Mouse (Mus musculus) small intestine, adult 2 months (tissue): ENCODE results near the gene Vwa7. TPM values are rescaled to one million over a fixed set of nuclear protein-coding genes. Genes with fewer than 3 reads are reported as not detected.

ENCODE experiments used
- H3K27ac ChIP-seq: fragments of 200-500 bp; 2 replicates; pipeline ENCODE4 v1.5.1; 2012; ENCODE audit warnings: low read depth, low read length, control low read depth, inconsistent platforms; ENCODE audit not compliant: insufficient read depth
- H3K27me3 ChIP-seq: fragments of 200-500 bp; 2 replicates; pipeline ENCODE4 v1.6.1; 2012; ENCODE audit warnings: mild to moderate bottlenecking, moderate library complexity, low read length, inconsistent platforms; ENCODE audit not compliant: control insufficient read depth, insufficient read depth
- H3K36me3 ChIP-seq: fragments of 200-500 bp; 2 replicates; pipeline ENCODE4 v1.6.1; 2012; ENCODE audit warnings: mild to moderate bottlenecking, low read length, control low read depth, inconsistent platforms; ENCODE audit not compliant: control insufficient read depth, insufficient read depth
- H3K4me1 ChIP-seq: fragments of 200-500 bp; 2 replicates; pipeline ENCODE4 v1.6.1; 2012; ENCODE audit warnings: low read length, inconsistent platforms, mixed read lengths; ENCODE audit not compliant: control insufficient read depth, insufficient read depth, insufficient read length
- H3K4me3 ChIP-seq: fragments of 200-500 bp; 2 replicates; pipeline ENCODE4 v1.5.1; 2012; ENCODE audit warnings: low read depth, mild to moderate bottlenecking, control low read depth, inconsistent platforms, low read length, moderate library complexity
- CTCF ChIP-seq: fragments of 200-500 bp; IDR thresholded peaks from 2 replicates; pipeline ENCODE4 v1.5.1; 2012; ENCODE audit warnings: low read depth, mild to moderate bottlenecking, control low read depth, inconsistent platforms, low read length, moderate library complexity, mixed read lengths; ENCODE audit not compliant: insufficient replicate concordance, insufficient read length; ENCODE audit errors: extremely low read depth
- POLR2A ChIP-seq: fragments of 200-500 bp; IDR thresholded peaks from 2 replicates; pipeline ENCODE4 v1.6.1; 2012; ENCODE audit warnings: low read depth, mild to moderate bottlenecking, control low read depth, inconsistent platforms, low read length, moderate library complexity
- WGBS: fragments of 180-500 bp; shearing (Covaris S2); methylation state at CpG from one replicate; pipeline ENCODE4 v1.1.7; 2018; 5-methylcytosine and 5-hydroxymethylcytosine counted together
- polyA plus RNA-seq: library from polyadenylated mRNA; depleted of rRNA; stranded (reverse); fragments of >200 nt; gene quantifications from 2 replicates; pipeline ENCODE4 v1.2.3, GENCODE M21; 2012

Gene Vwa7
- polyA plus RNA-seq, 1 experiment = 0.82 TPM

DNA sequence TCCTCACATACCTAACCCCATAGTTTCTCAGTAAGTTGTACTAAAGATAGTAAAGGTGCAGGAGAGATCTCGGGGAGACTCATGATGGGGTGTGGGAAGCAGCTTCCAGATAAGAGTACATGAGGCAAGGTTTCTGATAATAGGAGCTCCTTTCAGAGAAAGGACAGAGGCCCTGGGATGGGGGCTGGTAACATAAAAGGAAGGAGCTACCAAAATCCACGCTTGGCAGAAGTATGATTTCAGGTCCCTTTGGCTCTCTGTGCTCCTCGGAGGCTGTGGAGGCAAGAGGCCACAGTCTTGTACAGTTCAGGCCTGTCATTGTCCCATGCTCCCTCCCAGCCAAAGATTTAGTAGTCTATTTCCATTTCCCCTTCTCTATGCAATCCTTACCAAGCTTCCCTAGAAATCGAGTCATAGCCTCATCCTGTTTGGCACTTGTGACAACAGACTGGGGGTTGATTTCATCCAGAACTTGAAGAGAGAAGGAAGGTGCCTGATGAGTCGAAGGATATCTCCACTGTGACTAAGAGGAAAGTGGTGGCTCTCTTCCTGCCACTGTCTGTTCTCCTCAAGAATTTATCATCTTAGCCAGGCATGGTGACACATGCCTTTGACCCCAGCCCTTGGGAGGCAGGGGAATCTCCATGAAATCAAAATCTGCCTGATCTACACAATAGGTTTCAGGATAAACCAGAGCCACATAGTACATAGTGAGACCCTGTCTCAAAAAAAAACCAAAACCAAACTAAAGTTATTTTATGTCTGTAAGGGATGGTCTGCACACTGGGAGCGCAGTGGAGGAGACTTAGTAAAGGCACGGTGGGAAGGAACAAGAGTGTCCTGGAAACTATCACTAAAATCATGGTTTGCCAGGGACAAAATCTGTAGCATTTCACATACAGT is 28.8 kb downstream of the Vwa7 start:
- Histone ChIP-seq H3K4me1 (peaks cover 21% of the 10 kb centered on the region), H3K27ac (peak overlapping the region; percentile 7; the same call in 1 of the 2 replicates), H3K36me3 (no peaks in the 10 kb centered on the region), H3K4me3 (no peak overlapping the region), H3K27me3 (no peaks in the 10 kb centered on the region)
- no peak for TF ChIP-seq CTCF
- TF ChIP-seq POLR2A = no peak
- 61% methylated on average over 7 of the region's 7 CpGs for WGBS

DNA sequence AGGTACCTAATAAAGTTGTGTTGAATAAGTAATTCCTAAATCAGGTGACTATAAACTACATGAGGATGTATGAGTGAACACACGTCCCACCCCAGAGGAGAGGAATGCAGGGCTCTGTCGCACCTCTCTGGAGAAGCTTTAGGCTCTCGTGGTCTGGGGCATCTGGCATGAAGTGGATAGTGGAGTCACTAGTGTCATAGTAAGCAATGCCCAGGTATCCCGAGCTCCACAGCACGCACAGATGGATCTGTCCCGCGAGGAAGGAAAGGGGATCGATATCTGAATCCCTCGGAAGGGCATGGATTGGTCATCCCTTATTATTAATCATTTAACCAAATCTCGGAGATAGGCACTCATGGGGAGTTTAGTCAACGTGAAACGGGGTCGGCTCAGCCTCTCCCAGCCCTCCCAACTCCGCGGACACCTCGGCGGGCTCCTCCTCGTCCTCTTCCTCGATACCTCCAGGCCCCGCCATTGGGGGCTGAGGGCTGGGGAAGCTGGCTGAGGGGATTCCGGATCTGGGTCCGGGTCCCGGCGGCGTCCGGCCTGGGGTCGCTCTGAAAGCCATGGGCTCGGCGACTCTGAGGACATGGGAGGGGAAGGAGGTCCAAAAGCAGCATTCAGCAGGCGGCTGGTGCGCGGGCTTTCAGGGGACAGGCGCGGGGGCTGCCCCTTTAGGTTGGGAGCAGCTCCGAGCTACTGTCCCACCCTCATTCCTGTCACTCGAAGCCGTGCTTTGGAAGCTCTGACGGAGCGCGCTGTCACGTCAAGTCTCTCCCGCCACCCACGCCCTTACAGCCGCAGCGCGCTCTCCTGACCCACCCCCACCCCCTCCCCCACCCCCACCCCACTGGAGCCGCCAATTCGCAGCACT is 29.7 kb downstream of the Vwa7 start:
- 4% methylated on average over 48 of the region's 48 CpGs for WGBS
- Histone ChIP-seq H3K4me1 (peaks cover 21% of the 10 kb centered on the region), H3K36me3 (no peaks in the 10 kb centered on the region), H3K27ac (peak overlapping the region; percentile 26; the same call in 1 of the 2 replicates), H3K27me3 (no peaks in the 10 kb centered on the region), H3K4me3 (peak overlapping the region; percentile 65)
- TF ChIP-seq CTCF (no peak), POLR2A (peak; percentile 51; the same call in 1 of the 2 replicates)

DNA sequence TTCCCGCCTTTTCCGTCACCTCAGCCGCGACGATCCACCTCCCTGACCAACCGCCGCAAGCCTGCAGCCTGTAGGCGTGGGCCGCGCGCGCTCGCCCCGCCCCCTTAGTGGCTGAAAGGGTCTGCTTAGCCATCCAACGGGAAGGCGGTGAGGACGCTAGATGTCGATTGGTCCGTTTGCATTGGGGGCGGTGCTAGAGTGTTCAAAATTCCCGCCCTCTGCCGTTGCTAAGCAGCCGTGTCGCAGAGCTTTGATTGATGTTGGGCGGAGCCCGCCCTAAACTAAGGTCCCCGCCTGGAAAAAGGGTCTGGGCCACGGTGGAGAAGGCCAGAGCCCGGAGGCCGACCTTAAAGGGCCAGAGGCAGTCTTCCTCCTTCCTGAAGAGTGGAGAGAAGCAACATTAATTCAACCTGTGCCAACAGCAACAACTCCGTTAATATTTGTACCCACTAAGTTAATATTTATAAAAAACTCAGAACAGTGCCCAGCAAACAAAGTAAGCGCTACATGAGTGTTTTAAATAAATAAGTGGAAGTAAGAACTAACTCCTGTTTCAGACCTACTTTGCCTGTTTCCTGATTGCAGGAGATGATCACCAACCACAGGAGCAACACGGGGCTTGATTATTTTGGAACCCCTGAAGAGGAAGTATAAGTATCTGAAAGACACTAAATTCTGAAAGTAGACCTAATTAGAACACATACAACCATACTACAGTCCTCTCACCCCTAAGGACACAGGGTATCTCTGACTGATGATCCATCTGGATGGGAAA is 30.5 kb downstream of the Vwa7 start, which contains the start of gene Msh5:
Msh5 (minus strand) TSS at position 65 of the 775 bp plus-strand sequence.
- no peak; the same call in 1 of the 2 replicates for TF ChIP-seq POLR2A
- no peak for TF ChIP-seq CTCF
- H3K4me1 ChIP-seq = peaks cover 22% of the 10 kb centered on the region
- under 1% methylated on average over 33 of the region's 33 CpGs for WGBS
- peak within 1 kb of the TSS; percentile 65 for H3K4me3 ChIP-seq
- no peaks in the 10 kb centered on the region for H3K27me3 ChIP-seq
- peak within 1 kb of the TSS; percentile 97 for H3K27ac ChIP-seq
- H3K36me3 ChIP-seq = no peaks in the 10 kb centered on the region

DNA sequence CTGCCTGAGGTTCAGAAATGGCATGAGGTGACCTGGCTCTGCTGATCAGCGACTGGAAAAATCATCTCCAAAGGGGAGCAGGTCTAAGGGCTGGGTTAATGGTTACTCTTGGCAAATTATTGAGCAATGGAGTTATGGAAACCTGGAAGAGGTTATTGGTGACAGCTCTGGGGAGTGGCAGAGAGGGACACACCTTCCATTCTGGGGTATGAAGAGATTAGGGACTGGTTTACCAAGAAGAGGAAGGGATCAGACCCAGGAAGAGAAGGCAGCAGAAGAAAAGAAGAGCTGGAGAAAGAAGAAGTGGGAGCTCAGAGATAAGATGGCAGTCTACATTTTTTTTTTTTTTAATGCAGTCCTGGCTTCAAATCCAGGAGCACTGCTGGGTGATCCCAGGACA is 31.3 kb downstream of the Vwa7 start:
- peaks cover 29% of the 10 kb centered on the region for H3K4me1 ChIP-seq

DNA sequence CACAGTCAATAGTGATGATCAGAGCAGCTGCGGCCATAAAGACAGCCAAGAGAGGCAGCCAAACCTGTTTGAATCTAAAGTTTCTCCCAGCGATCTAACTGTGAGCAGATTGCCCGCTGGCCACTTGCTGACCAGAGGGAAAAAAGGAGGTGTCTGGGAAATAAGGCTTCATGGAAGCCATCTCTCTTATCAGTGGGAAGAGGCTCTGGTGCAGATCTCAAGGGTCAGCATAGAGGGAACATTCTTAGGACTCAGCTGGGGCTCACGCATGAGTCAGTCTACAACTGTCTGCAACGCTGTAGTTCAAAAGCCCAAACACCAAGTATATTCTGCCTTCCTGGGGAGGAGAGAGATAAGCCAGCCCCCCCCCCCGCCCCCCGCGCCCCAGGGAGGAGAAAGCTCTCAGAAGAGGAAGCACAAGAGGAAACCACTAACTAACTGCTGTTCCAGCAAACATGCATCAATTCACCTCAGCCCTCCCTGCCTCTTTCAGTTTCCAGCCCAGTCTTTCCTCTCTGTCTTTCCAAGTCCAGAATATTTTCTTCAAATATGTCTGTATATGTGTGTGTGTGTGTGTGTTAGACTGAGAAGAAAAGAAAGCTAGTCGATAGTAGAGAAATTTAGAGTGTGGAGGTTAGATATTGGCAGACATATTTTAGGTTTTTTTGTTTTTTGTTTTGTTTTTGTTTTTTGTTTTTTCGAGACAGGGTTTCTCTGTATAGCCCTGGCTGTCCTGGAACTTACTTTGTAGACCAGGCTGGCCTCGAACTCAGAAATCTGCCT is 32.0 kb downstream of the Vwa7 start:
- no peaks in the 10 kb centered on the region for H3K27me3 ChIP-seq
- H3K27ac ChIP-seq = peak overlapping the region; percentile 97
- H3K36me3 ChIP-seq = peaks cover 12% of the 10 kb centered on the region

More for the DNA sequence above, 31.3 kb downstream of the Vwa7 start:
- no peak for TF ChIP-seq CTCF
- TF ChIP-seq POLR2A = no peak; the same call in 1 of the 2 replicates
- Histone ChIP-seq H3K27me3 (no peaks in the 10 kb centered on the region), H3K27ac (peak overlapping the region; percentile 97), H3K4me3 (peak overlapping the region; percentile 27; the same call in 1 of the 2 replicates), H3K36me3 (peaks cover 7% of the 10 kb centered on the region)
- 16% methylated on average over 1 of the region's 1 CpGs for WGBS

More for the DNA sequence above, 32.0 kb downstream of the Vwa7 start:
- Histone ChIP-seq H3K4me1 (peaks cover 32% of the 10 kb centered on the region), H3K4me3 (peak overlapping the region; percentile 27)
- TF ChIP-seq POLR2A (no peak; the same call in 1 of the 2 replicates), CTCF (no peak)
- 8% methylated on average over 11 of the region's 11 CpGs for WGBS
